Mouse (Mus musculus): Measurements from ENCODE around the gene Vcp. TPM values are rescaled to one million over a fixed set of nuclear protein-coding genes. Genes with fewer than 3 reads are reported as not detected.

The Vcp gene
- total and polyA plus RNA-seq, 3 experiments, result 127 to 254 (median 238) TPM

- WGBS, result 37% methylated on average over 15 of the region's 15 CpGs
- TF ChIP-seq EP300 (IDR thresholded peaks at IDR 0.05; ENCODE audit: insufficient read depth, low read depth, low read length) (no peak), CTCF (IDR thresholded peaks at IDR 0.05) (no peak), POLR2A (IDR thresholded peaks at IDR 0.05; ENCODE audit: insufficient read depth, low read depth, low read length) (no peak)
- DNase-seq, result peak; percentile 40 to 53
- H3K4me3 ChIP-seq, result peak overlapping the region; percentile 78
- intact Hi-C loops (cut with DNase I), result no loop called here
- no peaks in the 10 kb centered on the region; the same call in 1 of the 2 replicates for H3K79me2 ChIP-seq (replicated peaks; ENCODE audit: control insufficient read depth, insufficient read depth, low read length)
- no peaks in the 10 kb centered on the region for H3K36me3 ChIP-seq (ENCODE audit: control insufficient read depth, insufficient read depth, low read length)
- peaks cover 9% of the 10 kb centered on the region for H3K4me1 ChIP-seq (ENCODE audit: control insufficient read depth, insufficient read depth, low read length)
- no peaks in the 10 kb centered on the region for H3K27me3 ChIP-seq (ENCODE audit: control insufficient read depth, insufficient read depth, low read length)
- H3K9ac ChIP-seq (ENCODE audit: low read depth, low read length), result 0 out of 2 replicates have a peak overlapping the region, but pooled peaks have one; percentile 1
- peak overlapping the region; percentile 86 for H3K27ac ChIP-seq
These were observed 38.5 kb upstream of the Vcp start for GRCm38 (mm10) chr4:43038567-43039495.

DNA sequence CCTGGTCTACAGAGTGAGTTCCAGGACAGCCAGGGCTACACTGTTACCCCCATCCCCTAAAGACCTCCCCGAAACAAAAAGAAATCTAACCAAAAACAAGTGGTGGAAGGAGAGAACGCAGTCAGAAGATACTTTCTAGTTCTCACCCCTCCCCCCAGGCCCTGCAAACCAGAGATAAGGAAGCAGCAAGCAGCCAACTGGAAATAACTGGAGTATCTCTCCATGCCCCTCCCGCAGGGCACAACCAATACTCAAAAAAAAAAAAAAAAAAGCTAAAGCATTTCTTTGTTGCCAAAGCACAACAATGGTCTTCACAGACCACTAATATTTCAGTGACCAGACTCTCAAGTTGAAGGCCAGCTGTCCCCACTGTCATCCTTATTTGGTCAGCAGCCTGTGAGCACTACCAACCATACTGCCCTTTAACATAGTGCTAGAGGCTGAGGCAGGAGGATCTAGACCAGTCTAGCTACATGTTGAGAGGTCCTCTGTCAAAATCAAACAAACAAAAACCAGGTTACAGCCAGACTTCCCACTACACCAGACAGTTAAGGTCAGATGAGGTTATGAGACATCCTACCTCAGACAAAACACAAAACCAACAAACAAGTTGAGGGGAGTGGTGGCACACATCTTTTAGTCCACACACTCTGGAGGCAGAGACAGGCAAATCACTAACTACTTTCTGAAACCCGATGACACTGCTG, 37.7 kb upstream of the Vcp start:
- DNase-seq, result no peak

DNA sequence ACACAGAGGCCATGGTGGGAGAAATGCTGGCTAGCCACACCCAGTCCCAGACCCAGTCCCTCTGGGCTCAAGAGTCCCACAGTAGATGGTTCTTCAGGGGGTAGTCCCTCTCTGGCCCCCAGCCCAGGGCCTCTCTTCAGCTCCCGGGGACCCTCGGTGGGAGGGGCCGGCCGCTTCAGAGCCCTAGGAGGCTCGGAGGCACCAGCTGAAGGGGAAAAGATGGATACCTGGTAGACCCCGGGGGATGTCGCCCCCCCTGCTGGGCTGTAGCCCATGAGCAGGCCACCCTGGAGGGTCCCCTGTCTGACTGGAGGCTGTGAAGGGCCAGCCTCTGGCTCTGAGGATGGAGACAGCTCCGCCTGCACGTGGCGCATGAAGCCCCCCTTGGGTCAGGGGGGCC, 36.0 kb upstream of the Vcp start:
- no peak for TF ChIP-seq CTCF (IDR thresholded peaks at IDR 0.05)
- no peak for TF ChIP-seq EP300 (IDR thresholded peaks at IDR 0.05; ENCODE audit: insufficient read depth, low read depth, low read length)
- no peak for TF ChIP-seq POLR2A (IDR thresholded peaks at IDR 0.05; ENCODE audit: insufficient read depth, low read depth, low read length)
- Histone ChIP-seq H3K36me3 (ENCODE audit: control insufficient read depth, insufficient read depth, low read length) (no peaks in the 10 kb centered on the region), H3K4me1 (ENCODE audit: control insufficient read depth, insufficient read depth, low read length) (peaks cover 11% of the 10 kb centered on the region), H3K27ac (no peak overlapping the region), H3K79me2 (replicated peaks; ENCODE audit: control insufficient read depth, insufficient read depth, low read length) (no peaks in the 10 kb centered on the region; the same call in 1 of the 2 replicates), H3K4me3 (no peak overlapping the region), H3K27me3 (ENCODE audit: control insufficient read depth, insufficient read depth, low read length) (no peaks in the 10 kb centered on the region), H3K9ac (ENCODE audit: low read depth, low read length) (no peak overlapping the region)
- WGBS, result 86% methylated on average over 10 of the region's 10 CpGs
- intact Hi-C loops (cut with DNase I), result no loop called here
- DNase-seq, result no peak

More for the DNA sequence above, 37.7 kb upstream of the Vcp start:
- no peak overlapping the region for H3K27ac ChIP-seq
- TF ChIP-seq CTCF (IDR thresholded peaks at IDR 0.05), result no peak
- TF ChIP-seq POLR2A (IDR thresholded peaks at IDR 0.05; ENCODE audit: insufficient read depth, low read depth, low read length), result no peak
- TF ChIP-seq EP300 (IDR thresholded peaks at IDR 0.05; ENCODE audit: insufficient read depth, low read depth, low read length), result no peak
- H3K36me3 ChIP-seq (ENCODE audit: control insufficient read depth, insufficient read depth, low read length), result no peaks in the 10 kb centered on the region
- no peaks in the 10 kb centered on the region; the same call in 1 of the 2 replicates for H3K79me2 ChIP-seq (replicated peaks; ENCODE audit: control insufficient read depth, insufficient read depth, low read length)
- WGBS, result 27% methylated on average over 4 of the region's 4 CpGs
- no peak overlapping the region for H3K4me3 ChIP-seq
- H3K9ac ChIP-seq (ENCODE audit: low read depth, low read length), result no peak overlapping the region
- peaks cover 9% of the 10 kb centered on the region for H3K4me1 ChIP-seq (ENCODE audit: control insufficient read depth, insufficient read depth, low read length)
- no peaks in the 10 kb centered on the region for H3K27me3 ChIP-seq (ENCODE audit: control insufficient read depth, insufficient read depth, low read length)
- intact Hi-C loops (cut with DNase I), result no loop called here

DNA sequence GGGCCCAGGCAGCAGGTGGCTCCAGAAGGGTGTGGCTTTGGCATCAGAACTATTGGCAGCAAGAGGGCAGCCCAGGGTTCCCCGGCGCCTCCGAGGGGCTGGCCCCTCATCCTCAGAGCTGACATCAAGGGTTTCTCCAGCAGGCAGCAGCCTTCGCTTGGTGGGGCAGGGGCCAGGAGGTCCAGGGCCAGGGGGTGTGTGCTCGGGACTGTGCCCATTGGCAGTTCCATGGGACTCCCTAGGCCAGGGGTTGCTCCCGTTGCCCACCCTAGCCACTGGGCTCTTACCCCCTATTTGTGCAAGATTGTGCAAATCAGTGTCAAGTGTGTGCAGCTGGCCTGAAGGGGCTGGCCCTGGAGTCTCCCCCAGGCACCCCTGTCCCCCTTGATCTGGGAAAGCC, 35.5 kb upstream of the Vcp start:
- intact Hi-C loops (cut with DNase I), result no loop called here
- DNase-seq, result no peak

GRCm38 (mm10) chr4:43033481-43033880, 33.2 kb upstream of the Vcp start:
- Histone ChIP-seq H3K36me3 (ENCODE audit: control insufficient read depth, insufficient read depth, low read length) (no peaks in the 10 kb centered on the region), H3K79me2 (replicated peaks; ENCODE audit: control insufficient read depth, insufficient read depth, low read length) (no peaks in the 10 kb centered on the region; the same call in 1 of the 2 replicates), H3K4me1 (ENCODE audit: control insufficient read depth, insufficient read depth, low read length) (peaks cover 5% of the 10 kb centered on the region), H3K27me3 (ENCODE audit: control insufficient read depth, insufficient read depth, low read length) (no peaks in the 10 kb centered on the region), H3K4me3 (no peak overlapping the region), H3K27ac (no peak overlapping the region), H3K9ac (ENCODE audit: low read depth, low read length) (no peak overlapping the region)
- 83% methylated on average over 14 of the region's 14 CpGs for WGBS
- TF ChIP-seq POLR2A (IDR thresholded peaks at IDR 0.05; ENCODE audit: insufficient read depth, low read depth, low read length) (no peak), EP300 (IDR thresholded peaks at IDR 0.05; ENCODE audit: insufficient read depth, low read depth, low read length) (no peak), CTCF (IDR thresholded peaks at IDR 0.05) (no peak)
- no peak for DNase-seq
- intact Hi-C loops (cut with DNase I), result no loop called here

More for the DNA sequence above, 35.5 kb upstream of the Vcp start:
- Histone ChIP-seq H3K9ac (ENCODE audit: low read depth, low read length) (no peak overlapping the region), H3K4me3 (no peak overlapping the region), H3K79me2 (replicated peaks; ENCODE audit: control insufficient read depth, insufficient read depth, low read length) (no peaks in the 10 kb centered on the region; the same call in 1 of the 2 replicates), H3K27me3 (ENCODE audit: control insufficient read depth, insufficient read depth, low read length) (no peaks in the 10 kb centered on the region), H3K36me3 (ENCODE audit: control insufficient read depth, insufficient read depth, low read length) (no peaks in the 10 kb centered on the region), H3K4me1 (ENCODE audit: control insufficient read depth, insufficient read depth, low read length) (peaks cover 11% of the 10 kb centered on the region), H3K27ac (no peak overlapping the region)
- 83% methylated on average over 6 of the region's 6 CpGs for WGBS
- no peak for TF ChIP-seq POLR2A (IDR thresholded peaks at IDR 0.05; ENCODE audit: insufficient read depth, low read depth, low read length)
- no peak for TF ChIP-seq EP300 (IDR thresholded peaks at IDR 0.05; ENCODE audit: insufficient read depth, low read depth, low read length)
- TF ChIP-seq CTCF (IDR thresholded peaks at IDR 0.05), result no peak

Measured in heart, adult 2 months (tissue).